Mouse (Mus musculus): ENCODE results near the gene Alpk1.

The Alpk1 gene

GRCm38 (mm10) chr3:127694802-127695771, 85.2 kb downstream of the Alpk1 start:
- DNase-seq (ENCODE audit: low spot score in 2 of 2): no peak

- no peak for DNase-seq (ENCODE audit: low spot score in 2 of 2)
These were observed 89.1 kb downstream of the Alpk1 start for GRCm38 (mm10) chr3:127691230-127691629.

GRCm38 (mm10) chr3:127679703-127680102, 100.6 kb downstream of the Alpk1 start:
- DNase-seq (ENCODE audit: low spot score in 2 of 2): no peak

- no peak for DNase-seq (ENCODE audit: low spot score in 2 of 2)
These were observed 118.4 kb downstream of the Alpk1 start for GRCm38 (mm10) chr3:127661646-127662531.

GRCm38 (mm10) chr3:127660712-127661111, 119.6 kb downstream of the Alpk1 start:
- DNase-seq (ENCODE audit: low spot score in 2 of 2): no peak

GRCm38 (mm10) chr3:127651742-127652653, 128.3 kb downstream of the Alpk1 start:
- no peak for DNase-seq (ENCODE audit: low spot score in 2 of 2)

GRCm38 (mm10) chr3:127646156-127646825, 134.0 kb downstream of the Alpk1 start:
- DNase-seq (ENCODE audit: low spot score in 2 of 2): no peak

GRCm38 (mm10) chr3:127642211-127642610, 138.1 kb downstream of the Alpk1 start:
- DNase-seq (ENCODE audit: low spot score in 2 of 2): no peak

- DNase-seq (ENCODE audit: low spot score in 2 of 2): no peak
These were observed 139.3 kb downstream of the Alpk1 start for GRCm38 (mm10) chr3:127640762-127641700.

GRCm38 (mm10) chr3:127639875-127640761, 140.2 kb downstream of the Alpk1 start:
- DNase-seq (ENCODE audit: low spot score in 2 of 2): no peak

GRCm38 (mm10) chr3:127634984-127635349, 145.4 kb downstream of the Alpk1 start:
- DNase-seq (ENCODE audit: low spot score in 2 of 2): no peak

GRCm38 (mm10) chr3:127634101-127634983, 146.0 kb downstream of the Alpk1 start:
- DNase-seq (ENCODE audit: low spot score in 2 of 2): peak; percentile 36 to 65

- DNase-seq (ENCODE audit: low spot score in 2 of 2): peak in 1 of 2 experiments; percentile 15
These were observed 147.0 kb downstream of the Alpk1 start, which contains the start of gene Neurog2 for GRCm38 (mm10) chr3:127633080-127634032. Gene Neurog2 (plus strand): TSS chr3:127633135.

GRCm38 (mm10) chr3:127632531-127632930, 147.8 kb downstream of the Alpk1 start:
- DNase-seq (ENCODE audit: low spot score in 2 of 2): peak in 1 of 2 experiments; percentile 16

- DNase-seq (ENCODE audit: low spot score in 2 of 2): no peak
These were observed 148.7 kb downstream of the Alpk1 start for GRCm38 (mm10) chr3:127631582-127631981.

- no peak for DNase-seq (ENCODE audit: low spot score in 2 of 2)
These were observed 149.5 kb downstream of the Alpk1 start for GRCm38 (mm10) chr3:127630735-127631372.
